Mouse (Mus musculus) ES-E14 (cell line): ENCODE results near the gene Ascl1. TPM values are rescaled to one million over a fixed set of nuclear protein-coding genes. Genes with fewer than 3 reads are reported as not detected.

Source experiments
- DNase-seq: peaks from one replicate; pipeline ENCODE4 v3.0.0-alpha.2; 2013; ENCODE audit warnings: low read depth, low spot score
- H3K27ac ChIP-seq: 2 replicates; pipeline ENCODE4 v1.5.1; 2012; ENCODE audit warnings: low read depth, mild to moderate bottlenecking, low read length, moderate library complexity, mixed read lengths; ENCODE audit not compliant: poor library complexity, insufficient read depth, severe bottlenecking
- H3K36me3 ChIP-seq: 2 replicates; pipeline ENCODE4 v1.6.1; 2012; ENCODE audit warnings: mild to moderate bottlenecking, low read length, moderate library complexity, mixed read lengths; ENCODE audit not compliant: control insufficient read depth, poor library complexity, insufficient read depth, severe bottlenecking
- H3K4me1 ChIP-seq, 2 experiments: fragments of 150-350 bp in 1 of 2; sonication (generic) in 1 of 2; 2 replicates each; pipeline ENCODE4 v1.6.1; 2012; ENCODE audit warnings: low read length in 2 of 2, mild to moderate bottlenecking in 1 of 2, mixed read lengths in 1 of 2; ENCODE audit not compliant: control insufficient read depth in 2 of 2, insufficient read depth in 2 of 2, poor library complexity in 1 of 2
- H3K4me3 ChIP-seq, 2 experiments: fragments of 150-350 bp in 1 of 2; sonication (generic) in 1 of 2; 2 replicates each; pipeline ENCODE4 v1.5.1; 2012; ENCODE audit warnings: low read length in 2 of 2, low read depth in 1 of 2, mild to moderate bottlenecking in 1 of 2, mixed read lengths in 1 of 2; ENCODE audit not compliant: insufficient read depth in 1 of 2, poor library complexity in 1 of 2, severe bottlenecking in 1 of 2
- H3K9ac ChIP-seq: 2 replicates; pipeline ENCODE4 v1.6.1; 2012; ENCODE audit warnings: low read depth, mild to moderate bottlenecking, low read length, mixed read lengths; ENCODE audit not compliant: poor library complexity, insufficient read depth, severe bottlenecking
- H3K9me3 ChIP-seq: fragments of 150-350 bp; sonication (generic); 2 replicates; pipeline ENCODE4 v1.6.1; 2012; ENCODE audit warnings: low read depth, mild to moderate bottlenecking, low read length; ENCODE audit not compliant: control insufficient read depth, insufficient read depth
- CHD2 ChIP-seq: IDR thresholded peaks from 2 replicates; pipeline ENCODE4 v1.6.1; 2014; ENCODE audit warnings: mild to moderate bottlenecking, low read depth, low read length, inconsistent platforms
- HCFC1 ChIP-seq: IDR thresholded peaks from 2 replicates; pipeline ENCODE4 v1.6.1; 2012; ENCODE audit warnings: low read length, inconsistent platforms, borderline replicate concordance; ENCODE audit not compliant: insufficient read depth
- MAFK ChIP-seq: IDR thresholded peaks from 2 replicates; pipeline ENCODE4 v1.6.1; 2014; ENCODE audit warnings: mild to moderate bottlenecking, low read depth, low read length, inconsistent platforms; ENCODE audit not compliant: insufficient read depth
- ZC3H11A ChIP-seq: IDR thresholded peaks from 2 replicates; pipeline ENCODE4 v1.6.1; 2012; ENCODE audit warnings: low read depth, mild to moderate bottlenecking, inconsistent platforms, low read length, borderline replicate concordance
- ZNF384 ChIP-seq: IDR thresholded peaks from 2 replicates; pipeline ENCODE4 v1.6.1; 2012; ENCODE audit warnings: low read depth, low read length, inconsistent platforms
- in situ Hi-C, 2 experiments: fragments of 600-800 bp; cut with MboI; formaldehyde crosslinking; loops; one replicate each; pipeline ENCODE4 v1.15.1; 2025; ENCODE audit warnings: low sequenced_read_pairs in 2 of 2, inconsistent platforms in 1 of 2; ENCODE audit not compliant: unreplicated experiment in 2 of 2
- total RNA-seq: library from RNA; depleted of rRNA; stranded (reverse); fragments of 300-350 nt; gene quantifications from 2 replicates; pipeline ENCODE4 v1.2.3, GENCODE M21; 2012

The Ascl1 gene
- total RNA-seq, 1 experiment: 0.22 TPM

GRCm38 (mm10) chr10:87518585-87518984 lies 25.1 kb upstream of the Ascl1 start:
- no peak overlapping the region for H3K9ac ChIP-seq
- no peaks in the 10 kb centered on the region for H3K9me3 ChIP-seq
- DNase-seq: no peak
- H3K36me3 ChIP-seq: no peaks in the 10 kb centered on the region
- H3K4me3 ChIP-seq: no peak overlapping the region
- TF ChIP-seq HCFC1 (no peak), CHD2 (no peak), MAFK (no peak), ZC3H11A (no peak), ZNF384 (no peak)
- in situ Hi-C loops: loop anchor here in 1 of 2 experiments (25.0 kb wide), 1 partner anchor 481 kb away; no protein-coding TSS in a partner anchor
- no peak overlapping the region for H3K27ac ChIP-seq
- no peaks in the 10 kb centered on the region for H3K4me1 ChIP-seq

GRCm38 (mm10) chr10:87513052-87513451 lies 19.6 kb upstream of the Ascl1 start:
- no peaks in the 10 kb centered on the region for H3K36me3 ChIP-seq
- no peak for TF ChIP-seq ZC3H11A
- H3K9me3 ChIP-seq: no peaks in the 10 kb centered on the region
- no peak for DNase-seq
- no peak overlapping the region for H3K9ac ChIP-seq
- H3K4me1 ChIP-seq: no peaks in the 10 kb centered on the region
- H3K27ac ChIP-seq: no peak overlapping the region
- in situ Hi-C loops: loop anchor here in 1 of 2 experiments (25.0 kb wide), 1 partner anchor 476 kb away; no protein-coding TSS in a partner anchor
- no peak overlapping the region for H3K4me3 ChIP-seq

GRCm38 (mm10) chr10:87508581-87508980 lies 15.1 kb upstream of the Ascl1 start:
- DNase-seq: no peak
- H3K36me3 ChIP-seq: no peaks in the 10 kb centered on the region
- no peak overlapping the region for H3K27ac ChIP-seq
- no peaks in the 10 kb centered on the region for H3K9me3 ChIP-seq
- H3K4me1 ChIP-seq: no peaks in the 10 kb centered on the region
- no peak overlapping the region for H3K4me3 ChIP-seq
- TF ChIP-seq CHD2: no peak
- TF ChIP-seq HCFC1: no peak
- H3K9ac ChIP-seq: no peak overlapping the region
- in situ Hi-C loops: loop anchor here (5.0 to 25.0 kb wide), 2 partner anchors 471 to 476 kb away; no protein-coding TSS in a partner anchor

GRCm38 (mm10) chr10:87503946-87504345 lies 10.5 kb upstream of the Ascl1 start:
- no peak overlapping the region for H3K27ac ChIP-seq
- no peak overlapping the region for H3K9ac ChIP-seq
- in situ Hi-C loops: loop anchor here in 1 of 2 experiments (25.0 kb wide), 1 partner anchor 467 kb away; no protein-coding TSS in a partner anchor
- TF ChIP-seq HCFC1 (no peak), ZC3H11A (peak; percentile 88)
- H3K9me3 ChIP-seq: no peaks in the 10 kb centered on the region
- H3K4me3 ChIP-seq: no peak overlapping the region
- DNase-seq: no peak
- no peaks in the 10 kb centered on the region for H3K36me3 ChIP-seq
- no peaks in the 10 kb centered on the region for H3K4me1 ChIP-seq

GRCm38 (mm10) chr10:87502283-87502682 lies 8.8 kb upstream of the Ascl1 start:
- no peaks in the 10 kb centered on the region for H3K36me3 ChIP-seq
- H3K9me3 ChIP-seq: no peaks in the 10 kb centered on the region
- no peak overlapping the region for H3K9ac ChIP-seq
- H3K27ac ChIP-seq: no peak overlapping the region
- in situ Hi-C loops: loop anchor here in 1 of 2 experiments (25.0 kb wide), 1 partner anchor 465 kb away; no protein-coding TSS in a partner anchor
- no peak overlapping the region for H3K4me3 ChIP-seq
- no peak for DNase-seq
- no peak for TF ChIP-seq MAFK
- no peak for TF ChIP-seq CHD2
- no peak for TF ChIP-seq HCFC1
- no peak for TF ChIP-seq ZC3H11A
- no peaks in the 10 kb centered on the region for H3K4me1 ChIP-seq
